Mouse (Mus musculus) megakaryocyte, embryonic 14.5 days (primary cell): ENCODE measurements around the gene Rad51b. TPM values are rescaled to one million over a fixed set of nuclear protein-coding genes. Genes with fewer than 3 reads are reported as not detected.

ENCODE experiments used
- H3K27me3 ChIP-seq: replicated peaks from 2 replicates; pipeline ENCODE3; 2012; ENCODE audit warnings: inconsistent platforms
- H3K36me3 ChIP-seq: replicated peaks from 2 replicates; pipeline ENCODE3; 2012; ENCODE audit warnings: low read length, inconsistent platforms, mixed read lengths
- H3K4me1 ChIP-seq: 2 replicates; pipeline ENCODE4 v1.6.1; 2012; ENCODE audit warnings: inconsistent platforms
- H3K4me3 ChIP-seq: replicated peaks from 2 replicates; pipeline ENCODE3; 2012; ENCODE audit warnings: moderate library complexity, mild to moderate bottlenecking, inconsistent platforms
- H3K9me3 ChIP-seq: 2 replicates; pipeline ENCODE4 v1.6.1; 2012; ENCODE audit warnings: inconsistent platforms
- FLI1 ChIP-seq: IDR thresholded peaks from 2 replicates; pipeline ENCODE4 v1.6.1; 2012; ENCODE audit warnings: low read length, inconsistent platforms, mixed read lengths
- GATA1 ChIP-seq: IDR thresholded peaks from 3 replicates; pipeline ENCODE4 v1.6.1; 2012; ENCODE audit warnings: mixed read lengths, low read length, inconsistent platforms, borderline replicate concordance
- polyA plus RNA-seq: library from polyadenylated mRNA; stranded (reverse); fragments of >175 nt; gene quantifications from 2 replicates; pipeline ENCODE4 v1.2.3, GENCODE M21; 2012; ENCODE audit warnings: low replicate concordance; ENCODE audit not compliant: insufficient read depth

The Rad51b gene
- polyA plus RNA-seq, 1 experiment: 0.30 TPM

DNA sequence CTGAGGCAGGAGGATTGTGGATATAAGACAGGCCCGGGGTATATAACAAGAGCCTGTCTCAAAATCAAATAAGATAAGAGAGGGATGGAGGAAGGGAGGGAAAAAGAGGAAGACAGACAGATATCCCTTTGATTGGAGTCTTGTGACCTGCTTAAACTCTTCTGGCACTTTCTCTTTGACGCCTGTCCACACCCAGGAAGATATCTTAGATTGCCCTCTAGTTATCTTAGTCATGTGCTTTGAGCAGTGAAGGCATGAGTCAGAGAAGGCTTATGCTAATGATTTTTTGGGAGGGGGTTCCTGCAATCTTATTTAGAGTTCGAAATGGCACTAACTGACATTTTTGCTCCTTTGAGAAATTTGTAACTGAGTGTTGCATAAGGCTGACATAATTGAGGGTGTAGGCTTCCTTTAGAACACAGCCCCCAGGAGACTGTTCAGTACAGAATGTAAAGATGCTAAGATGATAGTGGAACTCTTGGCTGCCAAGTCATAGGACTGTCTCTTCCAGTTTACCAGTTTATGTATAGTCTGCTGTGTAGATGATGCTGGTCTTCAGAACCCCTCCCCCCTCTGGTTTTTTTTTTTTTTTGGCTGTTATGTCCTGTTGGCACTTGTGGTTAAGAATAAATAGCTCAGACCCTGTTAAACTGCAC is 55.1 kb downstream of the Rad51b start:
- Histone ChIP-seq H3K36me3 (no peaks in the 10 kb centered on the region), H3K9me3 (no peaks in the 10 kb centered on the region), H3K4me3 (peak overlapping the region; percentile 19), H3K4me1 (peaks cover 45% of the 10 kb centered on the region), H3K27me3 (no peaks in the 10 kb centered on the region)
- no peak for TF ChIP-seq FLI1
- no peak for TF ChIP-seq GATA1

DNA sequence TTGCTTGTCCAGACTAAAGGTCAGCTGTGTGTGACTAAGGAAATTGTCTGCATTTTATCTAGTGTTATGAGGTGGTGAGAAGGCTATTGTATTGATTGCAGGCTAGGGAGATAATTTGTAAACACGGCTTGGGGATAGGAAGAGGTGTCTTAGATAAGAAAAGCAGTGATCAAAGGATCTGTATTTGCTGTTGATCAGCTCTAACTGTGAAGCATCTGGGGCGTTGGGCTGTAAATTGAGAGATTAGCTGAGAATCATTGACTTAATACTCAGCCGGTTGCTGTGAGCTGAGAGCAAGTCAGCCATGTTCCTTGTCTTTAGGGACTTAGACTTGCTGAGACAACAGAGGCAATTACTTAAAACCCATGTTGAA is 55.6 kb downstream of the Rad51b start:
- H3K4me1 ChIP-seq: peaks cover 40% of the 10 kb centered on the region
- TF ChIP-seq GATA1 (no peak), FLI1 (no peak)
- no peaks in the 10 kb centered on the region for H3K27me3 ChIP-seq
- H3K9me3 ChIP-seq: no peaks in the 10 kb centered on the region
- H3K4me3 ChIP-seq: peak overlapping the region; percentile 19
- H3K36me3 ChIP-seq: no peaks in the 10 kb centered on the region

DNA sequence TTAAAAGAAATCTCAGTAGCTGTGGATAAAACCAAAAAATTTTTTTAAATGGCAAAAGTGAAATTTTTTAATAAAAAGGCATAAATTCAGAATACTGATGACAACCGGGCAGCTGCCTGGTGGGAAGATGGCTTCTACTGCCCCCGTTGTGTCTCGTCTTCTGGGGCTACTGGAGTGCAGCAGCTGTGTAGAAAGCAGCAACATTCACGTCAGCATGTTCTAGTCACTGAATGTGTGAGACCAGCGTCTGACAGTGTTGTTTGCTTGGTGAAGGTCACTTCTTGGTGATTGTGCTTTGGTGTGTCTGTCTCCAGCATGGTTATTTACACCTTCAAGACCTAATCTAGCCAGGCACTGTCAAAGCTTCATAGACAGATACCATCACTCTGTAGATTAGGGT is 56.3 kb downstream of the Rad51b start:
- H3K4me3 ChIP-seq: no peak overlapping the region
- H3K4me1 ChIP-seq: peaks cover 37% of the 10 kb centered on the region
- H3K9me3 ChIP-seq: no peaks in the 10 kb centered on the region
- H3K36me3 ChIP-seq: no peaks in the 10 kb centered on the region
- H3K27me3 ChIP-seq: no peaks in the 10 kb centered on the region
- TF ChIP-seq FLI1 (no peak), GATA1 (no peak)

DNA sequence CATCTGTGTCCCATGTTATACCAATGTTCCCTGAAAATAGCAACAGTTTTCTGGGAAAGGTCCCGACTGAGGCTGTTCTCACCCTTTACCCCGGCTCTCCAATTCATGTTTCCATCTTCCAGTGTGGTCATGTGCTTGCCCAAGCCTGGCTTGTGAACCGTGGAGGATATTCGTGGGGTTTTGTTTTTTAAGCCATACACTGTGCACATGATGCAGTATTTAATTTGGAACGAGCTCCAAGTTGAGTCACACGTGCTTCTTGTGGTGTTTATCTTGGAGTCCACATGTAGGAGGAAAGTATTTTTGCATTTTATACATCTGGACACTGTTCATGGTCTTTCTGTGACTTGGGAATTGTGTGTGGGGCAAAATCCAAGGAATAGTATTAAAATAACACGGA is 57.5 kb downstream of the Rad51b start:
- TF ChIP-seq GATA1 (no peak), FLI1 (no peak)
- Histone ChIP-seq H3K9me3 (no peaks in the 10 kb centered on the region), H3K36me3 (no peaks in the 10 kb centered on the region), H3K4me3 (no peak overlapping the region), H3K4me1 (peaks cover 37% of the 10 kb centered on the region), H3K27me3 (no peaks in the 10 kb centered on the region)

DNA sequence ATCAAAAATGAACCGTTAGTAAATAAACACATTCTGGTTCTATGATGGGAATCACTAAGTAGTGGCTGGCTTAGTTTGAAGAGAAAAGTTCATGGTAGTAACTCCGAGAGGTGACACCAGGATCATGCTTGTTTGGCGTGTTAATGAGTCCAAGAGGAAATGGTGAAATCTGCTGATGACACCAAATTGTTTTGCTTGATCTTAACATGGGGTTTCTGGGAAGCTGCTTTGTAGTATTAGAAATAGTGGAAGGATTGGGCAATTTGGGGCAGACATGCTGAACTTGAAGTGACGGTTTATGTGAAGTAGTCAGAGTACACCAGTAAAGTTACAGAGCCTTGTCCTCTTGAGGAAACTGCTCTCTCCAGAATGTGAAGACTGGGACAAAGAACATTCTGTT is 59.1 kb downstream of the Rad51b start:
- no peak for TF ChIP-seq FLI1
- H3K4me3 ChIP-seq: no peak overlapping the region
- peaks cover 37% of the 10 kb centered on the region for H3K4me1 ChIP-seq
- H3K9me3 ChIP-seq: no peaks in the 10 kb centered on the region
- H3K27me3 ChIP-seq: no peaks in the 10 kb centered on the region
- no peaks in the 10 kb centered on the region for H3K36me3 ChIP-seq

DNA sequence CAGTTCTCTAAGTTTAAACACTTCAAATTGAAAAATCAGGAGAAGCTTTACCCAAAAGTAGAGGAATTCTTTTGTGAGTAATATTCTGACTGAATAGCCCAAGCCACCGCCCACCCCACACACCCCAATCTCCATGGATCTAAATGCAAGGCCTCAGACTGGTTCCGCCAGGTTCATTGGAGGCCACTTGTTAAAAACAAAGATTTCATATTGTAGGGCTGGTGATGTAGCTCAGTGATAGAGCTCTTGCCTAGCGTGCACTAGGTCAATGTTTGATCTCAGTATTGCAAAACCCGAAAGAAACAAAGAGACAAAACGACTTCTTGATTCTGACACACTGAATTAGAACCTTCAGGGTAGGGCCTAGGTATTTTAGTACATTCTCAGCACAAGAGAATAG is 60.5 kb downstream of the Rad51b start:
- TF ChIP-seq FLI1 (no peak), GATA1 (no peak)
- H3K4me1 ChIP-seq: peaks cover 23% of the 10 kb centered on the region
- no peaks in the 10 kb centered on the region for H3K27me3 ChIP-seq
- no peaks in the 10 kb centered on the region for H3K9me3 ChIP-seq
- no peaks in the 10 kb centered on the region for H3K36me3 ChIP-seq
- H3K4me3 ChIP-seq: no peak overlapping the region

DNA sequence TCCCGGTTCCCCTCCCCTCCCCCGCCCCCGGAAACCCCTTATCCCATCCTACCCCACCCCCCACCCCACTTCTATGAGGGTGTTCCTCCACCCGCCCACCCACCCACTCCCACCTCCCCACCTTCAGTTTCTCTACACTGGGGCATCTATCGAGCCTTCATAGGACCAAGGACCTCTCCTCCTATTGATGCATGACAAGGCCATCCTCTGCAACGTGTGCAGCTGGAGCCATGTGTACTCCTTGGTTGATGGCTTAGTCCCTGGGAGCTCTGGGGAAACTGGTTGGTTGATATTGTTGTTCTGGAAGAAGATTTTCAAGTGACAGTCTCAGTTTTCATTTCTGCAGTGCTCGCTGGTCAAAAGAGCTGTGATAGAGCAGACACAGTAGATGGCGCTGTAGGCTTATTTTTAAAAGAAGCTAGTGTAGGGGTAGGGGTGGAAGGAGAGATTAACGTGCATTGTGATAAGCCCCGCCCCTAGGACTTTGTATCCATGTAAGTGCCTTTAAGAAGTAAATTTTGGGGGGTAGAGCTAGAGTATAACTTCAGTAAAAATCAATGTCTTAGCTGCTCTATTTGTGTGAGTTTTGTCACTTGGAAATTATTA is 61.6 kb downstream of the Rad51b start:
- H3K27me3 ChIP-seq: no peaks in the 10 kb centered on the region
- H3K9me3 ChIP-seq: no peaks in the 10 kb centered on the region
- H3K36me3 ChIP-seq: no peaks in the 10 kb centered on the region
- H3K4me1 ChIP-seq: peaks cover 12% of the 10 kb centered on the region
- TF ChIP-seq GATA1 (no peak), FLI1 (no peak)
- no peak overlapping the region for H3K4me3 ChIP-seq

DNA sequence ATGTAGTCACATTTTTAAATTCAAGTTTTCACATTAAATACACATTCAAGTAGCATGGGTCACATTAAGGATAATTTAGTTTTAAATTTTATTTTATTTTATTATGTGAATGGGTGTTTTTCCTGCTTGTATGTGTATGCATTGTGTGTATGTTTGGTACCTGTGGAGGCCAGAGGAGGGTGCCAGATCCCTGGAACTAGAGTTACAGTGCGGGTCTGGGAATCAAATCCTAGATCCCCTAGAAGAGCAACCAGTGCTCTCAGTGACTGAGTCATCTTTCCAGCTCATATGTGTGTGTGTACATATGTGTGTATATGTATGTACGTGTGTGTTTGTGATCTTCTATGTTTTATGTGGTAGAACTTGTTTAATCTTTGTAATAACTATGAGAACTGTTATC is 62.3 kb downstream of the Rad51b start:
- Histone ChIP-seq H3K4me1 (peaks cover 8% of the 10 kb centered on the region), H3K36me3 (no peaks in the 10 kb centered on the region), H3K27me3 (no peaks in the 10 kb centered on the region), H3K4me3 (no peak overlapping the region), H3K9me3 (no peaks in the 10 kb centered on the region)
- TF ChIP-seq FLI1 (no peak), GATA1 (no peak)

DNA sequence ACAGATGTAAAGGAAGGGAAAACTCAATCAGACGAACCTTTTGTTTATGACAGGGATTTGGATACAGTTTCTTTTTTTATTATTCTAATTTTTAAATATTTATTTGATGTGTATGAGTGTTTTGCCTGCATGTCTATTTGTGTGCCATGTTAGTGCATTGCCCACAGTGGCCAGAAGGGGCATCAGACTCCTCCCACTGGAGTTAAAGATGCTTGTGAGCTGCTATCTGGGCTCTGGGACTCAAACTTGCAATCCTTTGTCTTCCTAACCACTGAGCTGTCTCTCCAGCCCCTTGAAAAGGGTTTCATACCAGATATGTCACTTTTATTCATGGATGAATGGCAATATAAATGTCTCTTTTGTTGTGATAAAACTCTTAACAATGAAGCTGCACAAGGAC is 65.1 kb downstream of the Rad51b start:
- Histone ChIP-seq H3K4me1 (no peaks in the 10 kb centered on the region), H3K27me3 (no peaks in the 10 kb centered on the region), H3K9me3 (0 out of 2 replicates have a peak, but pooled peaks cover 3% of the 10 kb centered on the region), H3K36me3 (no peaks in the 10 kb centered on the region), H3K4me3 (no peak overlapping the region)
- no peak for TF ChIP-seq FLI1
- TF ChIP-seq GATA1: no peak

DNA sequence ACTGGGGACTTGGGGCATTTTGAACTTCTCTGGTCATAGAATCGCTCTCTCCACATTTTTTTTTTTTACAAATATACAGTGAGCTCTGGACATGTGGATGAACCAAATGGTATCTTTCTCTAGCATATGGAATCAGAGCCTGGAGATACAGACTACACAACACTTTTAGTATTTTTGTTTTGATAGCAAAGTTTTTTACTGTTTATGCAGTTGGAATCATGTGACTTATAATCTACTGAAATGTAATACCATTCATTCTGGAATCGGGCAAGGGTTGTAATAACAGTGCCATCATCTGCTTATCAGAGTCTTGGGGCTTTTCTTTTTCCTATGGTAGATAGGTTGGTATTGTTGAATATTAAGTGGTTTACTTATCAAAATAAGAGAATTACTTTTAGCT is 67.2 kb downstream of the Rad51b start:
- Histone ChIP-seq H3K4me3 (no peak overlapping the region), H3K27me3 (no peaks in the 10 kb centered on the region), H3K9me3 (peaks cover 6% of the 10 kb centered on the region; the same call in 1 of the 2 replicates), H3K36me3 (no peaks in the 10 kb centered on the region), H3K4me1 (peaks cover 6% of the 10 kb centered on the region)
- TF ChIP-seq GATA1 (no peak), FLI1 (no peak)

DNA sequence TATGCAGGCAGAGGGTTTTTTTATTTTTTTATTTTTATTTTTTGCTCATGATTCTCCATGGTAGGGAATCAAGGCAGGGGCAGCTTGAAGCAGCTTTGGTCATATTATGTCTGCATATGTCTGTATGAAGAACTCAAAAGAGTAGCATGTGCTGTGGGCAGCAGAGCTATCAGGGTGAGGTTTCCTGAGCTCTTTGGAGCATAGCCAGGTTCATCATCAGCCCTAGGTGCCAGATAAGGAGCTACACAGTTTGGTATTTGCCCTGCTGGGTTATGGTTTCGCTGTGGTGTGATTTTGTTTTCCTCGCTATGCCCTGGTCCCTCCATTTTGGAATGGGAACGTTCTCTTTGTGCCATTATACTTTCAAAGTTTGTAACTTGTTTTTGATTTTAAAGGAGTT is 71.7 kb downstream of the Rad51b start:
- TF ChIP-seq FLI1: no peak
- no peak for TF ChIP-seq GATA1
- Histone ChIP-seq H3K27me3 (no peaks in the 10 kb centered on the region), H3K9me3 (peaks cover 6% of the 10 kb centered on the region; the same call in 1 of the 2 replicates), H3K4me1 (peaks cover 6% of the 10 kb centered on the region), H3K36me3 (no peaks in the 10 kb centered on the region), H3K4me3 (no peak overlapping the region)
